Mouse (Mus musculus) limb, embryonic 15.5 days (tissue): Measurements from ENCODE around the gene D8Ertd738e. TPM values are rescaled to one million over a fixed set of nuclear protein-coding genes. Genes with fewer than 3 reads are reported as not detected.

Experiments used
- ATAC-seq: fragments of 200-750 bp; cut with Nextera tagmentation; 2 replicates; pipeline ENCODE4 v1.8.0; 2017; ENCODE audit warnings: low read depth, moderate TSS enrichment; ENCODE audit not compliant: insufficient number of reproducible peaks, low FRiP score, low TSS enrichment
- H3K27ac ChIP-seq: fragments of 300-500 bp; sonication (generic); 2 replicates; pipeline ENCODE4 v1.5.1; 2015; ENCODE audit warnings: moderate library complexity, mild to moderate bottlenecking, inconsistent platforms
- H3K27me3 ChIP-seq: fragments of 300-500 bp; sonication (generic); 2 replicates; pipeline ENCODE4 v1.6.1; 2015; ENCODE audit warnings: inconsistent platforms
- H3K36me3 ChIP-seq: fragments of 300-500 bp; sonication (generic); 2 replicates; pipeline ENCODE4 v1.6.1; 2015; ENCODE audit warnings: inconsistent platforms
- H3K4me1 ChIP-seq: fragments of 300-500 bp; sonication (generic); 2 replicates; pipeline ENCODE4 v1.6.1; 2015; ENCODE audit warnings: inconsistent platforms
- H3K4me2 ChIP-seq: fragments of 300-500 bp; sonication (generic); 2 replicates; pipeline ENCODE4 v1.6.1; 2015; ENCODE audit warnings: mild to moderate bottlenecking, inconsistent platforms
- H3K4me3 ChIP-seq: fragments of 300-500 bp; sonication (generic); 2 replicates; pipeline ENCODE4 v1.5.1; 2015; ENCODE audit warnings: mild to moderate bottlenecking, inconsistent platforms
- H3K9ac ChIP-seq: fragments of 300-500 bp; sonication (generic); 2 replicates; pipeline ENCODE4 v1.6.1; 2015; ENCODE audit warnings: inconsistent platforms
- H3K9me3 ChIP-seq: fragments of 300-500 bp; sonication (generic); 2 replicates; pipeline ENCODE4 v1.6.1; 2016; ENCODE audit warnings: inconsistent platforms
- WGBS: fragments of 180-500 bp; shearing (Covaris S2); methylation state at CpG from one replicate; pipeline ENCODE4 v1.1.7; 2015; 5-methylcytosine and 5-hydroxymethylcytosine counted together
- polyA plus RNA-seq: library from polyadenylated mRNA; unstranded; fragments of >200 nt; fragmentation: Nextera tagmentation; extraction: Ambion mirVana; gene quantifications from 2 replicates; pipeline ENCODE4 v1.2.1, GENCODE M21; 2015

The D8Ertd738e gene
- polyA plus RNA-seq, 1 experiment from 2014 or later: 309 TPM

- peak; percentile 98 for ATAC-seq
- Histone ChIP-seq H3K4me3 (peak within 1 kb of the TSS; percentile 84), H3K4me2 (peak within 1 kb of the TSS; percentile 79), H3K9me3 (no peaks in the 10 kb centered on the region), H3K27me3 (no peaks in the 10 kb centered on the region), H3K9ac (peak within 1 kb of the TSS; percentile 67), H3K36me3 (peaks cover 19% of the 10 kb centered on the region), H3K27ac (peak within 1 kb of the TSS; percentile 71), H3K4me1 (peaks cover 8% of the 10 kb centered on the region)
- under 1% methylated on average over 44 of the region's 44 CpGs for WGBS
Measured at GRCm38 (mm10) chr8:84269950-84270773, 20.6 kb upstream of the D8Ertd738e start, which contains the start of gene Ccdc130. Ccdc130 (minus strand) TSS chr8:84270380.

DNA sequence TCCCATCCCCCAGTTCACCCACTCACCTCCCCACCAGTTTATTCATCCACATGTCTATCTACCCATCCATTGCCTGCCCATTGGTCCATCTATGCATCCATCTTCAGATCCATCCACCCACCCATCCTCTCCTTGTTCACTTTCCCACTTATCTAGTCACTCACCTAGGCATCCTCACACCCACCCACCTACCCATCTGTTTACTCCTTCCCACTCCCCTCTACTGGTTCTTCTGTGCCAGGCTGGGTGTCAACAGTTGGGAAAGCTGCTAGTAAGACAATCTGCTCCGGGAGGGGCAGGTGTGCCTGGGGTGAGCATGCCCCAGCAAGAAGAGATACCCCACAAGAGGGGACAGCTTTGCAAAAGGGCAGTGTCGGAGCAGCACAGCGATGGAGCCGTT is 11.6 kb upstream of the D8Ertd738e start:
- no peak for ATAC-seq
- Histone ChIP-seq H3K9ac (no peak overlapping the region), H3K4me2 (no peak overlapping the region), H3K9me3 (no peaks in the 10 kb centered on the region), H3K4me1 (peaks cover 14% of the 10 kb centered on the region), H3K4me3 (no peak overlapping the region), H3K36me3 (peaks cover 78% of the 10 kb centered on the region), H3K27ac (no peak overlapping the region), H3K27me3 (no peaks in the 10 kb centered on the region)
- 90% methylated on average over 4 of the region's 4 CpGs for WGBS

DNA sequence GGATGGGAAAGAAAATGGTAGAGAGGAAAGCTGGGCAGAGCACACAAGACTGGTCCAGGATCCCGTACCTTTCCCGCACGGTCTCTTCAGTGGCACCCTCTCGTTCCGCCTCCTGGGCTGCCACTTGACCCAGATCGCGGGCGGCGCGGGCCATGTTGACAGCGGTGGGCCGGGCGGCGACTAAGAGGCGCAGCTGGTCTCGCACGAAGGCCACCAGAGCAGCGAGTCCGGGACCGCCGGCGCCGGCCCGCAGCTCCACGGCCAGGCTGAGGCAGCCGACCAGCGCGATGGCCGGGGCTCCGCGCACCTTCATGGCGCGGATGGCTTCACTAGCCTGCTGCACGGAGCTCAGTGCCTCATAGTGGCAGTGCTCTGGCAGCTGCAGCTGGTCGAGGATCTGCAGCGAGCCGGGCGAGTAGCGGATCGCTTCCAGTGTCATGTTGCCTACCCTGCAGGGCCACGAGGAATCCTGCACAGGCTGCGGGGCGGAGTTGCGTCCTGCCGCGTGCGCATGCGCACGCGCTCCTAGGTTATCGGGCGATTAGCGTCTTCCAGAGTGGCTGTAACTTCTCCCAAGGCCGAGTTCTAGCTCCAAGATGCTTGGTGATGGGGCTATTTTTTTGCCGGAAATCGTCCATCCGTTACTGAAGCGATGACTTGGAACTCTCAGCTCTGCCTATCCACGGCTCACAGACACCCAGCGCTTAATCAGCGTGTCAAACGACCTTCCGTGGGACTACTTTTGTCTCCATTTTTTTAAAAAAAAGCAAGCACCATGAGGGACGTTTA is 7.5 kb upstream of the D8Ertd738e start, which contains the start of gene Mri1:
Gene Mri1, minus strand, starts transcription at position 505 of the 789 bp plus-strand sequence.
- Histone ChIP-seq H3K27ac (peak within 1 kb of the TSS; percentile 85), H3K27me3 (no peaks in the 10 kb centered on the region), H3K9me3 (no peaks in the 10 kb centered on the region), H3K9ac (peak within 1 kb of the TSS; percentile 67), H3K4me1 (peaks cover 17% of the 10 kb centered on the region), H3K36me3 (peaks cover 74% of the 10 kb centered on the region), H3K4me2 (peak within 1 kb of the TSS; percentile 86), H3K4me3 (peak within 1 kb of the TSS; percentile 64)
- ATAC-seq: peak; percentile 76; the same call in 1 of the 2 replicates
- WGBS: under 1% methylated on average over 64 of the region's 64 CpGs

DNA sequence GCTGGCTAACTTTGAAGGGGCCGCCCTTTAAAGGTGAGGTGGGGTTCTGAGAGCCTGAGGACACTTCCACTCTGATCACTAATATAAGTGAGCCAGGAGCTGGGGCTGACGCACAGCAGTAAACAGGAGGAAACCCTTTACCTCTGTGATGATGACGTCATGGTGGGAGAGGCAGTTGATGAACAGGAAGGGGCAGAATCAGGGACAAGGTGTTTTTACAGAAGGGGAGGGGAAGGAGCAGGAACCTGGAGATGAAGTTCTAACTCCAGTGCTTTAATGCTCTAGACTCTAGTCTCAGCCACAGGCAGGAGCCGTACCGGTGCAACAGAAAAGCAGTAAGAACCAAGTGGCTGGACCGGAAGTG is 6.9 kb upstream of the D8Ertd738e start:
- peak overlapping the region; percentile 64 for H3K4me3 ChIP-seq
- H3K36me3 ChIP-seq: peaks cover 74% of the 10 kb centered on the region
- peak overlapping the region; percentile 67 for H3K9ac ChIP-seq
- peak overlapping the region; percentile 85 for H3K27ac ChIP-seq
- WGBS: 10% methylated on average over 6 of the region's 6 CpGs
- no peaks in the 10 kb centered on the region for H3K27me3 ChIP-seq
- peaks cover 17% of the 10 kb centered on the region for H3K4me1 ChIP-seq
- H3K4me2 ChIP-seq: peak overlapping the region; percentile 86
- ATAC-seq: no peak
- H3K9me3 ChIP-seq: no peaks in the 10 kb centered on the region

GRCm38 (mm10) chr8:84255858-84256257 is 6.3 kb upstream of the D8Ertd738e start:
- ATAC-seq: no peak
- H3K4me2 ChIP-seq: peak overlapping the region; percentile 86
- no peaks in the 10 kb centered on the region for H3K9me3 ChIP-seq
- H3K36me3 ChIP-seq: peaks cover 74% of the 10 kb centered on the region
- H3K4me1 ChIP-seq: peaks cover 17% of the 10 kb centered on the region
- WGBS: 74% methylated on average over 3 of the region's 3 CpGs
- peak overlapping the region; percentile 85 for H3K27ac ChIP-seq
- H3K27me3 ChIP-seq: no peaks in the 10 kb centered on the region
- H3K9ac ChIP-seq: no peak overlapping the region
- H3K4me3 ChIP-seq: peak overlapping the region; percentile 64

DNA sequence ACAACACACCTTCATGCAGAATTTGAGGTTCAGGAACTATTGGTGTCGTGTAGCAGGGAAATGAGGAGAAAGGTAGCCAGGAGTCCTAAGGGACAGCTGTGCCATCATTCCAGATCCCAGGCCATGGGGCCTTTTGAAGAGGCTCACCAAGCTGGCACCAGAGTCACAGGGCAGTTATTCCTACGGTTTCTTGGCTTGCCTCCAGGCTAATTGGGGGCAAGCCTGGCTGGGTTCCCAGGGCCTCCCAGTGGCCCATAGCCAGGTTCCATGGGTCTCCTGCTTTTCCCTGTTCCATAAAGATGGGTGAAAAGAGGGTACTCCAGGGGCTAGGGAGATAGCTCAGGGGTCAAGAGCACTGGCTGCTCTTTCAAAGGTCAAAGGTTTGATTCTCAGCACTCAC is 7.7 kb downstream of the D8Ertd738e start:
- 37% methylated on average over 2 of the region's 2 CpGs for WGBS
- H3K27me3 ChIP-seq: no peaks in the 10 kb centered on the region
- H3K9me3 ChIP-seq: no peaks in the 10 kb centered on the region
- H3K36me3 ChIP-seq: peaks cover 33% of the 10 kb centered on the region
- no peak overlapping the region for H3K9ac ChIP-seq
- peaks cover 17% of the 10 kb centered on the region for H3K4me1 ChIP-seq
- 0 out of 2 replicates have a peak overlapping the region, but pooled peaks have one; percentile 2 for H3K27ac ChIP-seq
- ATAC-seq: no peak
- no peak overlapping the region for H3K4me2 ChIP-seq
- H3K4me3 ChIP-seq: no peak overlapping the region

DNA sequence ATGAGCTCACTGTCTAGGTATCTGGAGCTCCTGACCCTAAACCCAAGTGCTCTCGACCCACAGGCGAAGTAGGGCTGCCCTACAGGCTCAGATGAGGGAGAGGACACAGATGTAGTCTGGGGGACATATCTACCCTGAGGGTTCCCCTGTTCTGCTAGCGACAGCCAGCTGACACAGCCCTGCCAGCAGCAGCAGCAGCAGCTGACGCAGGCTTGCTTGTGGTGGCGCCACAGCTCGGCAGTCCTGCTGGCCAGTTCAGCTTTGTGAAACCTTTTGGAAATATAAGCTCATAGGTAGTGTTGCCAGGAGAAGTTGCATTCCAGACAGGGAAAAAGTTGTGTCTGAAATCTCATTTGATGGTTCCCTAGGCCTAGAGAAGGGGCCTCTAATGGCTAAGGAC is 8.4 kb downstream of the D8Ertd738e start:
- H3K9ac ChIP-seq: no peak overlapping the region
- no peaks in the 10 kb centered on the region for H3K9me3 ChIP-seq
- peak overlapping the region; percentile 2; the same call in 1 of the 2 replicates for H3K27ac ChIP-seq
- H3K4me3 ChIP-seq: no peak overlapping the region
- peaks cover 18% of the 10 kb centered on the region for H3K4me1 ChIP-seq
- WGBS: 51% methylated on average over 6 of the region's 6 CpGs
- ATAC-seq: no peak
- H3K27me3 ChIP-seq: no peaks in the 10 kb centered on the region
- H3K36me3 ChIP-seq: peaks cover 26% of the 10 kb centered on the region
- H3K4me2 ChIP-seq: no peak overlapping the region

- peak overlapping the region; percentile 53 for H3K4me2 ChIP-seq
- peak overlapping the region; percentile 87 for H3K27ac ChIP-seq
- peaks cover 10% of the 10 kb centered on the region for H3K36me3 ChIP-seq
- peaks cover 36% of the 10 kb centered on the region for H3K4me1 ChIP-seq
- H3K4me3 ChIP-seq: peak overlapping the region; percentile 93
- H3K9ac ChIP-seq: peak overlapping the region; percentile 51
- H3K27me3 ChIP-seq: no peaks in the 10 kb centered on the region
- WGBS: 11% methylated on average over 19 of the region's 19 CpGs
- no peak; the same call in 1 of the 2 replicates for ATAC-seq
- H3K9me3 ChIP-seq: no peaks in the 10 kb centered on the region
Measured at GRCm38 (mm10) chr8:84237542-84238229, 11.8 kb downstream of the D8Ertd738e start.

- peak; percentile 99 for ATAC-seq
- Histone ChIP-seq H3K4me1 (peaks cover 33% of the 10 kb centered on the region), H3K4me2 (peak within 1 kb of the TSS; percentile 66), H3K9ac (peak within 1 kb of the TSS; percentile 96), H3K27ac (peak within 1 kb of the TSS; percentile 87), H3K9me3 (no peaks in the 10 kb centered on the region), H3K4me3 (peak within 1 kb of the TSS; percentile 93), H3K36me3 (peaks cover 17% of the 10 kb centered on the region), H3K27me3 (no peaks in the 10 kb centered on the region)
- WGBS: 1% methylated on average over 35 of the region's 35 CpGs
Measured at GRCm38 (mm10) chr8:84236998-84237473, 12.5 kb downstream of the D8Ertd738e start, which contains the start of gene Zswim4. Zswim4 (minus strand) TSS chr8:84237055.

DNA sequence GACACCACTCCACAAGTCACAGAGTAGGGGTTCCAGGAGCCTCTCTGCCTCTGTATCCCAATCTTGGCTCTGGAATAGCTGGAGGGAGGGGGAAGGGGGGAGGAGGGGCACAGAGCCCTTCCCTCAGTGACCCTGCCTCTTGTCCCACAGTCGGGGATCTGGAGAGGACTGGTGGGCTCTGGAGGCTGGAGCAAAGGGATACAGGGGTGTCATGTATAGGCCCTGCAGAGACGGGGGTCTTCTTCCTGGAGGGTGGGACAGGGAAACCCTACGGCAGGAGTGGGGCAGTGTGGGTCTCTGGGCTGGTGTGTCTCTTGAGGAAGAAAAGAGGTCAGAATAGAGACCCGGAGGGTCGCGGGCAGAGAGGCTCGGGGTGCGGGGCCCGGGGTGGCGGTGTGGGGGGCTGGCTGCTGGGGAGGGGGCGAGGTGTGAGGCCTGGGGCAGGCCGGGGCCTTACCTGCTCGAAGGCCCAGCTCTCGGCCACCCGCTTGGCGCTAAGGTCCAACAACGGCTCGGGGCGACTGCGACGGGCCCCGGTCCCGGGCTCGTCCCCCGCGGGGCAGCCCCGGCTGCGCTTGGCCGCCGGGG is 13.0 kb downstream of the D8Ertd738e start:
- H3K4me2 ChIP-seq: peak overlapping the region; percentile 66
- H3K4me1 ChIP-seq: peaks cover 29% of the 10 kb centered on the region
- peak overlapping the region; percentile 78 for H3K27ac ChIP-seq
- no peaks in the 10 kb centered on the region for H3K27me3 ChIP-seq
- peak overlapping the region; percentile 96 for H3K9ac ChIP-seq
- no peaks in the 10 kb centered on the region for H3K9me3 ChIP-seq
- peaks cover 22% of the 10 kb centered on the region for H3K36me3 ChIP-seq
- ATAC-seq: no peak; the same call in 1 of the 2 replicates
- under 1% methylated on average over 28 of the region's 30 CpGs for WGBS
- H3K4me3 ChIP-seq: peak overlapping the region; percentile 93
